Mouse (Mus musculus) embryonic facial prominence, embryonic 15.5 days (tissue): ENCODE measurements around the gene Ppp2r2c. TPM values are rescaled to one million over a fixed set of nuclear protein-coding genes. Genes with fewer than 3 reads are reported as not detected.

ENCODE experiments used
- ATAC-seq: fragments of 200-750 bp; cut with Nextera tagmentation; 2 replicates; pipeline ENCODE4 v1.8.0; 2017; ENCODE audit warnings: low read depth, moderate TSS enrichment; ENCODE audit not compliant: insufficient number of reproducible peaks, low FRiP score, low TSS enrichment
- H3K27ac ChIP-seq: fragments of 300-500 bp; sonication (generic); replicated peaks from 2 replicates; pipeline ENCODE4 v1.5.1; 2015; ENCODE audit warnings: mild to moderate bottlenecking, inconsistent platforms
- H3K27me3 ChIP-seq: fragments of 300-500 bp; sonication (generic); 2 replicates; pipeline ENCODE4 v1.6.1; 2015; ENCODE audit warnings: inconsistent platforms
- H3K36me3 ChIP-seq: fragments of 300-500 bp; sonication (generic); 2 replicates; pipeline ENCODE4 v1.6.1; 2015; ENCODE audit warnings: mild to moderate bottlenecking, inconsistent platforms
- H3K4me1 ChIP-seq: fragments of 300-500 bp; sonication (generic); 2 replicates; pipeline ENCODE4 v1.6.1; 2015; ENCODE audit warnings: inconsistent platforms
- H3K4me2 ChIP-seq: fragments of 300-500 bp; sonication (generic); replicated peaks from 2 replicates; pipeline ENCODE4 v1.6.1; 2015; ENCODE audit warnings: mild to moderate bottlenecking, inconsistent platforms
- H3K4me3 ChIP-seq: fragments of 300-500 bp; sonication (generic); replicated peaks from 2 replicates; pipeline ENCODE4 v1.5.1; 2015; ENCODE audit warnings: mild to moderate bottlenecking, inconsistent platforms
- H3K9ac ChIP-seq: fragments of 300-500 bp; sonication (generic); 2 replicates; pipeline ENCODE4 v1.6.1; 2015; ENCODE audit warnings: inconsistent platforms
- H3K9me3 ChIP-seq: fragments of 300-500 bp; sonication (generic); replicated peaks from 2 replicates; pipeline ENCODE4 v1.6.1; 2016; ENCODE audit warnings: inconsistent platforms
- WGBS: fragments of 180-500 bp; shearing (Covaris S2); methylation state at CpG from one replicate; pipeline ENCODE4 v1.1.7; 2015; 5-methylcytosine and 5-hydroxymethylcytosine counted together
- polyA plus RNA-seq: library from polyadenylated mRNA; unstranded; fragments of >200 nt; fragmentation: Nextera tagmentation; extraction: Ambion mirVana; gene quantifications from 2 replicates; pipeline ENCODE4 v1.2.1, GENCODE M21; 2015

Ppp2r2c gene
- 0.92 and 1.0 TPM in 2 replicates for polyA plus RNA-seq

DNA sequence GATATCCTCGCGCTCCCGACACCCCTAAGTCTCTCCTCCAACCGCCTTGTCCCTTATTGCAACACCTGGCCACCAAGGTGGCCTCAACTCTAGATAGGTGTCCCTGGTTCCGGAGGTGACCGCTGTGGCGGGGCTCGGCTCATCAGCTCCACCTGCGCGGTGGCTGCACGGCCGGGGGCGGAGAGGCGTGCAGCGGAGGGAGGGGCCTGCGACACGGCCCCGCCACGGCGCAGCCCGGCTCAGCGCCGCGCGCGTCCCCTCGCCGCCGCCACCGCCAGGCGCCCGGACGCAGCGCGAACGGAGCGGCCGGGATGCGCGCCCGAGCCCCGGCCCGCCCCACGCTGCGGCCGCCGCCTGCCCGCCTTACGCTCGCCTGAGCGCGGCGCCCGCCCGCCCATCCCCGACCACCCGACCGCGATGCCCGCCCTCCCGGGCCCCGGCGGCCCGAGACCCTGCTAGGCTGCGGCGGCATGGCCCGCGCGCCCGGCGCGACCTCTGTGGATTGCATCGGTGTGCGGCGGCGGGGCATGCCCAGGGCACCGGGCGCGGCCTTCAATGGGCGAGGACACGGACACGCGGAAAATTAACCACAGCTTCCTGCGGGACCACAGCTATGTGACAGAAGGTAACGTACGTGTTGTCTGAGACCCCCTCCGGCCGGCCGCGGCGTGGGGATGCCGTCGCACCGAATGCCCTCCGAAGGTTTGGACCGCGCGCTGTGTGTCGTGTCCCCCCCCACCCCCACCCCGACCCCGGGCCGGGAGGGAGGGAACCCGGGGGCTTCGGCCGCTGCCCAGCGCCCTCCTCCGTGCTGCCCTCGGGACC, at the start of gene Ppp2r2c:
Ppp2r2c (plus strand) TSS at position 248 of the 825 bp plus-strand sequence.
- H3K27ac ChIP-seq: no peak within 1 kb of the TSS
- WGBS: under 1% methylated on average over 67 of the region's 108 CpGs
- H3K9me3 ChIP-seq: no peaks in the 10 kb centered on the region
- no peak within 1 kb of the TSS for H3K9ac ChIP-seq
- peaks cover 94% of the 10 kb centered on the region for H3K27me3 ChIP-seq
- H3K4me2 ChIP-seq: peak within 1 kb of the TSS; percentile 85
- H3K4me3 ChIP-seq: peak within 1 kb of the TSS; percentile 43
- H3K4me1 ChIP-seq: peaks cover 23% of the 10 kb centered on the region
- ATAC-seq: 0 out of 2 replicates have a peak, but pooled peaks have one; percentile 13
- H3K36me3 ChIP-seq: no peaks in the 10 kb centered on the region

DNA sequence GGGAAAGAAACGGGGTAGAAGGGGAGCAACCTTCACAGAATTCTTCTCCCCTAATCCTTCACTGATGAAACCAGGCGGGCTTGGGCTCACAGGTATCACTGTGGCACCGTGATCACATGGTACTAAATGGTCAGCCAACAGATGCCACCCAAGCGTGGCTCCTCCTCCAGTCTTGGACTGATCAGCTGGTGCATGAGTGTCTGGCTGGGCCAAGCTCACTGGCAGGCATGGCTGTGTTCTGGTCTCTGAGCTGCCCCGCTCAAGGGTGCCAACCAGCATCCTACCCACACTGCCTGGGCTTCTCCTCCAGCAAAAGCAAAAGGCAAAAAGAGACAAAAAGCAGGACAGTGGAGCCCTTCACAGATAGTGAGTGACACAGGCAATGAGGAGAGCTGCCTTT, 48.6 kb upstream of the Ppp2r2c start:
- Histone ChIP-seq H3K4me2 (no peak overlapping the region), H3K36me3 (peaks cover 10% of the 10 kb centered on the region; the same call in 1 of the 2 replicates), H3K9me3 (no peaks in the 10 kb centered on the region), H3K27ac (no peak overlapping the region), H3K4me3 (no peak overlapping the region), H3K27me3 (no peaks in the 10 kb centered on the region), H3K9ac (no peak overlapping the region), H3K4me1 (no peaks in the 10 kb centered on the region)
- WGBS: 90% methylated on average over 5 of the region's 5 CpGs
- no peak for ATAC-seq

DNA sequence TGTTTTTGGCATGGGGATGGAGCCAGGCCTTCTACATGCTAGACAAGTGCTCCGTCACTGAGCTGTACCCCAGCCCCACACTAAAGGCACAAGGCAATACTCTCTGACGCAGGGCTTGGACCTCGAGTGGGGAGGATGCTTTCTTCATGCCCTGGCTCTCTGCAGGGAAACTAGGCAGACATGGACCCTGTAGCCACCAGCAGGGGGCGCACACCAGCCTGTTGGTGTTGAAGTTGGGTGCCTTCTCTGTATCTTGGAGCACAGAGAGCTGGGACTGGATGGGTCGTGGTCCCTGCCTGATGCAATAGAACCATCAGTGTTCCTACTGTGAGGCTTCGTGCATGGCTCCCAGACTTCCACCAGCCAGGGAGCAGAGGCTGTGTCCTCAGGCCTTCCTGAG, 48.2 kb upstream of the Ppp2r2c start:
- Histone ChIP-seq H3K36me3 (peaks cover 10% of the 10 kb centered on the region; the same call in 1 of the 2 replicates), H3K27me3 (no peaks in the 10 kb centered on the region), H3K27ac (no peak overlapping the region), H3K4me2 (no peak overlapping the region), H3K9ac (no peak overlapping the region), H3K4me1 (no peaks in the 10 kb centered on the region), H3K9me3 (no peaks in the 10 kb centered on the region), H3K4me3 (no peak overlapping the region)
- ATAC-seq: no peak; the same call in 1 of the 2 replicates
- 46% methylated on average over 6 of the region's 6 CpGs for WGBS

DNA sequence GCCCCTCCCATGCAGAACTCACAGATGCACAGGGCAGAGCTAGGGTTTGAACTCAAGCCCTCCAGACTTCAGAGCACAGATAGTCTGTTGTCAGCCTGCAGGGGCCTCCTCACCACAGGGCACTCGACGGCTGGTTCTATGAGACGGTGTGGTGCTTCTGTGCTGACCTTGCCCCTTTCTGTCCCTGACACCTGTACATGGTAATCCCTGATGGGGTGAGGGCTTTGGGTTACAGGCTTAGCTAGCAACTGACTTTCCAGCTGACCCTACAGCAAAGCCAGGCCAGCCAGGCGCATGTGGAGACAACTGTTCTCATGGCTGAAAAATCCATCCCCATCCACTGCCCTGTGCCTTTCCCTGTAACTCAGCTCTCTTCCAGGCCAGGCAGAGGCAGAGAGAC, 45.4 kb upstream of the Ppp2r2c start:
- ATAC-seq: no peak
- Histone ChIP-seq H3K4me2 (no peak overlapping the region), H3K4me1 (no peaks in the 10 kb centered on the region), H3K27me3 (no peaks in the 10 kb centered on the region), H3K4me3 (no peak overlapping the region), H3K36me3 (peaks cover 10% of the 10 kb centered on the region; the same call in 1 of the 2 replicates), H3K27ac (no peak overlapping the region), H3K9ac (no peak overlapping the region), H3K9me3 (no peaks in the 10 kb centered on the region)
- WGBS: 86% methylated on average over 4 of the region's 4 CpGs

DNA sequence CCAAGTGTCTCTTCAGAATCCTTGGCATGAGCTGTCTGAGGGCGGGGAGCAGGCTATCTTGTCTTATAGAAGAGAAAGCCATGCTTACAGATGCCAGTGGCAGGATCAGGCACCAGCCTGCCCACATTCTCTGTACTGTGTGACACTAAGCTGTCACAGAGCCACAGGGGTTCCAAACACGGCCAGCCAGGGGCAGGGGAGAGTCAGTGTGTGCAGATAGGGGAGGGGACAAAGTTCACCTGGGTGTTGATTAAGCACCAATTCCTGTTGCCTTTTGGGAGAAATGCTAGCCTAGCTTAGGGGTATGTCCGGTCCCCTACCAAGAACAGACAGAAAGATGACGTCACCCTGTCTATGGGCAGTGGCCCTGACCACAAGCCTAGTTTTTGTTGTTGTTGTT, 39.2 kb upstream of the Ppp2r2c start:
- WGBS: 71% methylated on average over 4 of the region's 4 CpGs
- Histone ChIP-seq H3K27ac (no peak overlapping the region), H3K9me3 (no peaks in the 10 kb centered on the region), H3K27me3 (no peaks in the 10 kb centered on the region), H3K9ac (no peak overlapping the region), H3K4me3 (no peak overlapping the region), H3K36me3 (no peaks in the 10 kb centered on the region; the same call in 1 of the 2 replicates), H3K4me2 (no peak overlapping the region), H3K4me1 (peaks cover 8% of the 10 kb centered on the region)
- ATAC-seq: no peak

DNA sequence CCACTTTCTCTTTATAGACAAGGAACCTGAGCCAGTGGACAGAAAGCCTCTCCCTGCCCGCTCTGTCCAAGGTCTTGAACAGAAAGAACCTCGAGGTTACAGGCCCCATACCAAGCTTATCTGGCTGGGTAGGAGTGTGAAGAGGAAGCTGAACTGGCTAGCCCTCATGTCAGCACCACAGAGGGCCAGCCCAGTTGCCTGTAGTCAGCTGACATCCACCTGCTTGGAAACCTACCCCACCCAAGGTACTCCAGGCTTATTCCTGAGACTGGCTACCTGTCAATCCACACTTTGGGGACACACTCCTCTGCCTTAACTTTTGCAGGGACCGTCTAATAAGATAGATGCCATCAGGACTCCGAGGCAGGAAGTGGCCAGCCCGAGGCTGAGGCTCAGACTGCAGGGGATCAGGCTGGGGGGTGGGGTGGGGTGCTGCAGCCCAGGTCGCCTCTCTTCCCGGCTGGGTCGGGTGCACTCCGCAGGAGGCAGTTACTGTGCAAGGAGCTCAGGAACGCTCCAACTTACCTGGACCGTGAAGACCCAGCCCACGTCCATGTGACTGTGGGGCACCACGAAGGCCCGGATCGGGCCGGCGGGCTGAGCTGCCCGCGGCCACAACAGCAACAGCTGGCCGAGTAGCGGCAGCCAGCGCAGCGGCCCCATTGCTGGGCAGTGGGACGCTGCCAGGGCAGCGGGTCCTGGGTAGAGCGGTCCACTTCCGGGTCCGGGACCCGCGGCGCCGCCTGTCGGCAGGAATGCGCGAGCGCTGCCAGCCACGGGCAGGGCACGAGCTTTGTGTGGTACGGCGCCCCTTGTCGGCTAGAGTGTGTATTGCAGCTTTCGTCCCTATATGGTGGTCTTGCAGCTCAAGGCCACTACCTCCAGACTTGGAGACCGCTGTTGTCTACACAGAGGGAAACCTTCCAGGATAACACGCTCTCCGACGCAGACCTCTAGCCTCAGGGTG, 38.1 kb upstream of the Ppp2r2c start, which contains the start of gene Man2b2:
Man2b2 (minus strand) TSS at position 741 of the 967 bp plus-strand sequence.
- Histone ChIP-seq H3K4me3 (peak within 1 kb of the TSS; percentile 66), H3K27ac (no peak within 1 kb of the TSS), H3K9ac (peak within 1 kb of the TSS; percentile 66), H3K36me3 (no peaks in the 10 kb centered on the region), H3K9me3 (no peaks in the 10 kb centered on the region), H3K27me3 (no peaks in the 10 kb centered on the region), H3K4me2 (peak within 1 kb of the TSS; percentile 84), H3K4me1 (peaks cover 8% of the 10 kb centered on the region)
- peak; percentile 84 for ATAC-seq
- 3% methylated on average over 46 of the region's 46 CpGs for WGBS

DNA sequence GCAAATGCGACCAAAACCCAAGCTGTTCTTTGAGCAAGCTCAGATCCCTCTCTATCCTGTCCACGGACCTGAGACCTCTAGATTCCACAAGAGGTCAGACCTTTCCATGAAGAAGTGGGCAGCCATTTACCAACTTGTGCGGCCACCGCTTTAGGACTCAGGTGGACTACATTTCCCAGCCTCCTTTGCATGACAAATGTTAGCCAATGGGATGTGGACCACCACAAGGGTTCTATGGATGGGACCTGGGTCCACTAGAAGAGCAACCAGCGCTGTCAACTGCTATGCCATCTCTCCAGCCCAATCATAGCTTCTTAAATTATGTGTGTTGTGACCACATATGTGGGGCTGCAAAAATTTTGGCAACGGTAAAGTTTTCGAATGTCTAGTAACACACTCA, 37.0 kb upstream of the Ppp2r2c start:
- 67% methylated on average over 7 of the region's 7 CpGs for WGBS
- Histone ChIP-seq H3K9ac (no peak overlapping the region), H3K27ac (no peak overlapping the region), H3K9me3 (no peaks in the 10 kb centered on the region), H3K36me3 (no peaks in the 10 kb centered on the region), H3K4me3 (no peak overlapping the region), H3K27me3 (no peaks in the 10 kb centered on the region), H3K4me1 (peaks cover 8% of the 10 kb centered on the region), H3K4me2 (no peak overlapping the region)
- no peak for ATAC-seq

DNA sequence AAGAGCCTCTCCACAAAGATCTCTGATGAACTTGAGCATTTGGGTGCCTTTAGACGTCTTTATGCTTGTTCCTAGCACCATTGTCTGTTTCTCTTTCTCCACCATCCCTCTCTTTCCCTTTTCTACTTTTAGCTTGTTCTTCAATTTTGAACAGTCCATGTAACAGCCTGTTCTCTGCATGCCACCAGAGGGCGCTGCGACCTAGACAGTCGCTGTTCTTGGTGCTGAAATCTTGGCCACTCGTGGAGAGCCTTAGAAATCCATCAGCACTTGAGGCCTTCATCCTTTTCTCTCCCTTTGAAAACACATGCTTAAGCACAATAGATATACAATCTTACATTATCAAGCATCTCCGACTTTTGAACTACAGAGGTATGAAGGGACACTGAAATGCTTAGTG, 32.4 kb upstream of the Ppp2r2c start:
- Histone ChIP-seq H3K27ac (no peak overlapping the region), H3K36me3 (no peaks in the 10 kb centered on the region), H3K4me3 (no peak overlapping the region), H3K27me3 (no peaks in the 10 kb centered on the region), H3K9me3 (no peaks in the 10 kb centered on the region), H3K4me2 (no peak overlapping the region), H3K9ac (no peak overlapping the region), H3K4me1 (no peaks in the 10 kb centered on the region)
- 2% methylated on average over 6 of the region's 6 CpGs for WGBS
- no peak for ATAC-seq

DNA sequence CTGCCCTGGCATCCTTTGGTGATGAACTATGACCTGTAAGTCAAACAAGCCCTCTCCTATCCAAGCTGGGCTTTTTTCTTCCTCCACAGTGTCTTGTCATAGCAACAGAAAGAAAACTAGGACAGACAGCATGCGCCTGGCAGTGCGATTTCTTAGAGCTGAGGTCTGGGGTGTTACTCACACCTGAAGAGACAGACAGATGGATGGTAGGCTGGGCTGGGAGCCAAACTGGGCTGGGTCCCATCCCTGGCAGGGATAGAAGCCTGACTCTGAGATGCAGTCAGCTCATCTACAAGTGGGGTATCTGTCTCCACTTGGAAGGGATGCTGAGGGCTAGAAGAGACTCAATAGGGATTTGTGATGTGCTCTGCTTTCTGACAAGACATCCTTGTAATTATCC, 29.3 kb upstream of the Ppp2r2c start:
- H3K4me2 ChIP-seq: no peak overlapping the region
- no peaks in the 10 kb centered on the region for H3K9me3 ChIP-seq
- H3K27me3 ChIP-seq: no peaks in the 10 kb centered on the region
- H3K27ac ChIP-seq: no peak overlapping the region
- H3K4me3 ChIP-seq: no peak overlapping the region
- no peak overlapping the region for H3K9ac ChIP-seq
- no peak for ATAC-seq
- 89% methylated on average over 2 of the region's 2 CpGs for WGBS
- H3K36me3 ChIP-seq: no peaks in the 10 kb centered on the region
- H3K4me1 ChIP-seq: peaks cover 8% of the 10 kb centered on the region; the same call in 1 of the 2 replicates

DNA sequence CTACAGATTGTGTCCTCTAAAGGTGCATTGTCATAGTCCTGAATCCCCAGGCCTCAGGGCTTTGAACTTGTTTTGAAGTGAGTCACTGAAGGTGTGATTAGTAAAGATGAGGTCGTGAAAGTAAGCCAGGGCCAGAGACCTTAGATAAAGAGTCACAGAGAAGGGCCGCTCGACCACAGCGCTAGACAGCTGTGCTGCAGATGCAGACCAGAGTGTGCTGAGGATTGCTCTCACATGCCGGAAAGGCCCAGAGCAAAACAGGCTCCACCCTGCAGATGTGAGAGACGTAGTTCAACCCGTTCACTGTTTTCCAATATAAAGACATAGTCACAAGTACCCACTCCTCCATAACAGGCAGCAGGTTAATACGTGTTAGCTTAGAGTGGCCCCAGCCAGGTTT, 28.7 kb upstream of the Ppp2r2c start:
- Histone ChIP-seq H3K27ac (no peak overlapping the region), H3K4me1 (peaks cover 8% of the 10 kb centered on the region; the same call in 1 of the 2 replicates), H3K36me3 (no peaks in the 10 kb centered on the region), H3K4me2 (no peak overlapping the region), H3K4me3 (no peak overlapping the region), H3K9me3 (no peaks in the 10 kb centered on the region), H3K9ac (no peak overlapping the region), H3K27me3 (no peaks in the 10 kb centered on the region)
- WGBS: 50% methylated on average over 8 of the region's 8 CpGs
- no peak for ATAC-seq

DNA sequence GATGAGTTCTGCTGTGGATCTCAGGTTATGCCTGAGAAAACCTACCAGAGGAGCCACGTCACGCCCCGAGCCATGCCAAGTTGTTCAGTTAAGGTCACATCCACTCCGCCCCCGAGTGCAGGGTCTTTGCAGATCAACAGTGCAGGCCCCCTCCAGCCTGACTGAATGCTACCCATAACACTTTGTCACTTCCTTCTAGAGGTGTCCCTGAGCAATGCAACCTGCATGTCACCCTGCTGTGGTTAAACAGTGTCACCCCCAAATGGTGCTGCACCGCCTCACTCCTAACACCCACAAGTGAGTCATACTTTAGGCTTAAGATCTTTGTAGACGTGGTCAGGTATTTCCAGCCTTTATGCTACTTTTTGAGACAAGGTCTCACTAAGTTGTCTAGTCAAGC, 28.2 kb upstream of the Ppp2r2c start:
- H3K4me2 ChIP-seq: no peak overlapping the region
- H3K27ac ChIP-seq: no peak overlapping the region
- H3K27me3 ChIP-seq: no peaks in the 10 kb centered on the region
- no peak overlapping the region for H3K9ac ChIP-seq
- 83% methylated on average over 7 of the region's 7 CpGs for WGBS
- peaks cover 8% of the 10 kb centered on the region; the same call in 1 of the 2 replicates for H3K4me1 ChIP-seq
- H3K36me3 ChIP-seq: no peaks in the 10 kb centered on the region
- ATAC-seq: no peak
- no peak overlapping the region for H3K4me3 ChIP-seq
- H3K9me3 ChIP-seq: no peaks in the 10 kb centered on the region
